Mouse (Mus musculus) heart, postnatal 0 days (tissue): ENCODE measurements around the gene Ccnf.

Experiments used
- CTCF ChIP-seq: IDR thresholded peaks from 2 replicates; pipeline ENCODE4 v1.5.1; 2016; ENCODE audit warnings: antibody characterized with exemption, control low read depth, low read depth
- EP300 ChIP-seq: IDR thresholded peaks from 2 replicates; pipeline ENCODE4 v1.6.1; 2016; ENCODE audit warnings: antibody characterized with exemption, low read depth

DNA sequence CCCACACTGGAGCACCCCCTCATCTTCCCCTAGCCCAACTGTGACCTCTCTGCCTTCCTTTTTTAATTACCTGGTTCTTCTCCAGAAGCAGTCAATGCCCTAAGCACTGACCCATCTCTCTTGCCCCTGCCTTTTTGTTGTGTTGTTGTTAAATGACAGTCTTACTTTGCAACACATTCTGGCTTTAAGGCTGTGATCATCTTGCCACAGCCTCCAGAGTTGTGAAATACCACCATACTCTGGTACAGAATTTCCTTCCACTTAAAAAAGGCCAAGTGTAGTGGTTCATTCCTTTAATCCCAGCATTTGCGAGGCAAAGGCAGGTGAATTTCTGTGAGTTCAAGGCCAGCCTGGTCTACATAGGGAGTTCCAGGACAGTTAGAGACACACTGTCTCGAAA lies 60.4 kb downstream of the Ccnf start:
- no peak for TF ChIP-seq EP300
- TF ChIP-seq CTCF = no peak
